Mouse (Mus musculus): ENCODE measurements at regions not wholly inside any gene's neighbourhood (a gene's known extent, or its start where the extent isn't known, plus 50 kb on each side); places are given as distances from the start of the nearest gene placed in this dataset.

DNA sequence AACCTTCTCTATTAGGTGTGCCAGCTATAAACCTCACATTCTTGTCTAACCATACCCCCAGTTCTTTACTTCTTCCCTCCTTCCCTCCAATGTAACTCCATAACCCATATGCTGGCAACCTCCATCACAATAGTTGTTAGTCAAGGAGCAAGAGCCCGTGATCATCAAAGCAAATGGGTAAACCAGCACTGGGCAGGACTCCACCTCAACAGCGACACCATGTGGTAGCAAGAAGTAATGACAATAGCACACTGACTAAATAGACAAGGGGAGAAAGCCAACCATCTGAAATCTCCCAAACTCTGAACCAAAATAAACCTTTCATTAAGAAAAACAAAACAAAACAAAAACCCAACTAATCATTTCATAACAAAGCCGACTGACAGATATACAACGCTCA lies 297.8 kb downstream of the Psat1 start:
- peak; percentile 1 for DNase-seq (ENCODE audit: low read depth)

DNA sequence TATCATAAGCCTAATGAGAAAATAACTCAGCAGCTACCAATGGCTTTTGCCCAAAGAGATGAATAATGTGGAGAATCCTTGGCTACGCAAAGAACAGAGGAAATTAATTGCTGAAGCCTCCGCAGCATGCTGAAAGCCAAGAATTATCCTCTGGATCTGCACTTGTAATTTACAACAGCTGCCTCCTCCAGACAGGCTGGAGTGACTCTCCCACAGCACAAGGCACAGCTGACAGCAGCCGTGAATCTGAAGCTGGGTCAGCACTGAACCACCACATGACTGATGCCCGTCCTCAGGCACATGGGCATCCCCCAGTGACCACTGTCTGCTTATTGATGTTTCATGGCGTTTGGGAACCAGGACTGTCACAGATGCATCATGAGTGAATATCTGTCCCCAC lies 299.8 kb downstream of the Psat1 start:
- no peak for DNase-seq (ENCODE audit: low read depth)

DNA sequence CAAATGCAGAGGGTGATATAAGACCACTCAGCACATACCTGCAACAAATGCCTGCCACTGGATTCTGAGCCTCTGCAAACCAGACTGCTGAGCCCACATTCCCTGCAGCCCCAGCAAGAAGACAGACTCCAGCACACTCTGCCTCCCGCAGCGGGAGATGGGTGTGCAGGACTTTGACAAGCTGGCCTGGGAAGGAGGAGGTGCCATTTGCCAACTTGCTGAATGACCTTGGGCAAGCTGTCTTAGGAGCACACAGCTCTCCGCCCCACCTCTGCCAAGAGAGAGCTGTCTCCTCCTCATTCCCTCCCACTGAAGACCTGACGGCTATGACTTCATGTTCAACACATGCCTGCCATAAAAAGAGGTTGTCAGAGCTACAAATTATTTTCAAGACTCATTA lies 302.4 kb downstream of the Psat1 start:
- no peak for DNase-seq (ENCODE audit: low read depth)

DNA sequence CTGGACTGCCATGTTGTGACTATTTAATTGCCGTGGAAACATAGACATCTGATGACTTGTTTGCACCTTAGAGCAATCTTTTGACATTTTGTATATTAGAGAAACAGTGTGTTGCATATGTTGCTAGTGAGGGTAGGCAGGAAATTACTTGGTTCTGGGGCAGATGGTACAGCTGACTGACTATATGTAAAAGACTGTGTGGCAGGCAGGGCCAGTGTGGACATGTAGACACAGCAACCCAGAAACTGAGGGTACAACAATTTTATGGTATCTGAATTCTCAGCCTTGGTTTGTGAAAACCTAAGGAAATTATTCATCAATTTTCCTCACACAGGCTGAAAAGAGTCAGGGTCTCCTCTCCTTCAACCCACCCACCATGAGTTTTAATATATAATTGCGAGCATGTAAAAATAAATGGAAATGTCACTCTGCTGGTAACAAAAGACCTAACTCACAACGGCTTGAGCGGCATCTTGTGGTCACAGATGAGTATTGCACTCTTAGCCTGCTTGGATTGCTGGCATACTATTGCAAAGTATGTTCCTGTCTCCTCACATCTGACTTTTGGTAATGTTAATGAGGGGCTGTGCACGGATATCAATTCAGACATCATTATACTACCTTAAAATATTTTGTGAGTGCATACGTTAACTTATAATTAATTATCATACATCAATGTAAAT lies 329.8 kb downstream of the Psat1 start:
- DNase-seq (ENCODE audit: low read depth): peak; percentile 4

DNA sequence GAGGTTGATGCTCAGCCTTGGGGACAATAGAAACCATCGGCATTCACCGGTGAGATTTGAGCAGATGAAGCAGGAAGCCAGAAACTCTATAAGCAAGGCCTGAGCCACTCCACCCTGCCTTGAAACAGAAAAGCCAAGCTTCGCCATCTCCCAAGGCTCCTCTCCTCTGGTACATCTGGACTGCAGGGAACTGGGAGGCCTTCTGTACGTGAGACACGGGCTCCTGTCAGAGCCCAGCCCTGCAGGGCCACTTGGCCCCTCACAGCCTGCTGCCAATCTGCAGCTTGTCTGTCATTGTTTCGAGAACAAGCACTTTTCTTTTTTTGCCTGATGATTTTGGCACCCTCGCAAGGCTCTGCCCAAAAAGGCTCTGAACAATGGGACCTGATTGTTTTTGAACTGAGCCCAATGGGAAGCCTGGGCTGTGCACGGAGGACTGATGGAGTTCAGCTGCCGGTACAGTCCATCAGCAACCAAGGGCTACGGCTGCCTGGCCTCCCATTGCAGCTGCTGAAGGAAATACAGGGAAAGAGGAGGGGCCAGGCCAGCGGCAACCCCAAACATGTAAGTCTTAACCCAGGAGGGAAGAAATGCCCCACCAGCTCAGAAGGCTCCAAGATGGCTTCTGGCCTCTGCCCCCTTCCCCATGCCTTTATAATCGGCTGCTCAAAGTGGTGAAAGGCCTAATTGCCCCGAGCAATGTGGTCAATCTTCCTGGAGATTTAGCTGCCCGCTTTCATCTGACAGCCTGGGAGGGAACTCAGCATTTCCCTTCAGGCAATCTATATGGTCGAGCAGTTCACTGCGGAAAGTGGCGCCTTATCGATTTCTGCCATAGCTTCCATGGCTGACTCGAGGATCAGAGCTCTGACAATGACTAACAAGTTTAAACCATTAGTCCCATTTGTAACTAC lies 332.2 kb downstream of the Psat1 start:
- no peak for DNase-seq (ENCODE audit: low read depth)

DNA sequence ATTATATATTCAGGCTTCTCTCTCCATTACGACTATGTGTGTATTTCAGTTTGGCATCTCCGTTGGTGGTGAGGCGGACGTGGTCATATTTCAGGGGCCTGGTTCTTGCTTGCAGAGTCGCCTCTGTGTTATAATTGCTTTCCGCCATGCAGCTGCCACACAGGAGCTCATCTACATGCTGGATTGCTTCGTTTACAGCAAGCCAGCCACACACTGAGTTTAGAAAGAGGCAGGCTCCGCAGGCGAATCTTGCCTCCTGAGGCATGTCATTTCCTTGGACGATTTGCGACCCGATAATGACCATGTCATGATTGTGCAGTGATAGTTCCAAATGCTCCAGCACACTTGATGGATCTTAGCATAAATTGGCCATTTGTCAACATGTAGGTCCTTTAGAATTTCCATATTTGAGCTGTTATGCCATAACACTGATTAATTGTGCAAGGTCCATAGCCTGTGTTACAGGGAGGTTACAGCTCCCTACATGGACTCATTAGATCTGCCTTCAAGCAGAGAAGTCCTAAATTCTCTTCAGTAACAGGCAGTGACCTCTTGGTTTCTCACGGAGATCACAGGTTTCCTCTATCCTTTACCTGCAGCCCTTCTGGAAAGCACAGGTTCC lies 335.9 kb downstream of the Psat1 start:
- no peak for DNase-seq (ENCODE audit: low read depth)

DNA sequence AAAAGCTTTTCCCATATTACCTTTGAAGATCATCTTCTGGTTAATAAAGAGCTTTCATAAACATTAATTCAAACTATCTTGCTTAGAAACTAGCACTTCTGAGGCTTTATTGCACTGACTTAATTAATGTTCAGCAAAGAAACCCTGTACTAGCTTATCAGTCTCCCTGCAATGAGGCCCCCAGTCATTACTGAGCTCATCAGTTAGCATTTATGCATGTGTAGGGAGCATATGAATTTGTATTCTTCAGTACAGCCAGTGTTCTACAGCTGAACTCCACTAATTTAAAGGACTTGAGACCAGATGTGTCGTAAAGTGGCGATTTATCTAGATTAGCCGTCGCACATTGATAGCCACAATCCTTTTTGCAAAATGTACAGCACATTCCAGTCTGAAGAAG lies 340.7 kb downstream of the Psat1 start:
- DNase-seq (ENCODE audit: low read depth): no peak

DNA sequence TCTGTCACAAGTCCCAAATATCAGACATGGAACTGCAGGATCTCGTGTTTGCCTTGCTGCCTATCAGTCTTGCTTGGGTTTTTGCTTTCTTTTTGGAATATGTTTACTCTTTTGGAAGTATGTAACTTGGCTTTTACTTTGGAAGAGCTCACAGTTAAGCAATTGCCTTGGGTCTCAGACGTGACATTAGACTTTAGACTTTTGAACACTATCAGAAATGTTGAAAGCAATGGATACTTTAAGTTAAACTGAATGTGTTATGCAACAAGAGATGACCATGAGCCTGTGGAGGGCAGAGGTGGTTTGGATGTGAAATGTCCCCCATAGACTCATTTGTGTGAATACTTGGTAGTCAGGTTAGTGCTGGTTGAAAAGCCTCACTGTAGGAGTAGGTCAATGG lies 354.3 kb downstream of the Psat1 start:
- no peak for DNase-seq (ENCODE audit: low read depth)

DNA sequence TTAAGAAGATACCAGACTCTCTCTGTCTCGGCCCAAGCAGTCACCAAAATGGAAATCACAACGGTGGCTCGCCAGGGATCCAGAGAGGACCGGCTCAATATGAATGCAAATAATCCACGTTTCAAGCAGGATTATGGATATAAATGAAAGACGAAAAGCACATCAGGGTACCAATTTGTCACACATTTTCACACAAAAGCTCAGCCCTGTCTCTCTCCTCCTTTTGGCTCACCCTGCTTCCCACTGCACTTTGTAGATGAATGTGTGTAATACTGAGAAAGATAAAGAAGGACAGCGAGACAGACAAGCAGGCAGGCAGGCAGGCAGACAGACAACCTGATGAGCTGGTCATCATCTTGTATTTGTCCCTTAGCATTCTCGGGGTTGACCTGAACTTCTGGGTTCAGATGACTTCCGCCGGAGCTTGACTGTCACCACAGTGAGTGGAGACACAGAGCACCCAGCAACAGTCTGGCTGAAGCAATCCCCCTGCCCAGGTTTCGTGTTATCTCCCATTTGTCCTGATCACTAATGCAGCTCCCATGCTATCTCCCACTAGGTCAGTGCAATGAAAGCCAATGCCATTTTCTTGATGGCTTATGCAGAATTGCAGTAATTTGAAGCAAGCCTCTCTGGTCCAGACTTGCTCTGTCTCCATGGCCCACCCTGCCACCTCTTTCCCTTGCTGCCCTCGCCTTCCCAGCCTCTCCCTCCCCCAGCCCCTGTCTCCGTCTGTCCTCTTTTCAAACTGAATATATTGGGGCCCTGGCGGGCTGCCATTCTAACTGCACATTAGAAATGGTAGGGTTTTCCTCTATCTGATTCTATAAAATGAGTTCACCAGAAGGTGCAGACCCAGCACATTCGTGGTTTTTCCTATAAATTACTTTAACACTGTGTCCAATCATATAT lies 363.1 kb downstream of the Psat1 start:
- no peak for DNase-seq (ENCODE audit: low read depth)

DNA sequence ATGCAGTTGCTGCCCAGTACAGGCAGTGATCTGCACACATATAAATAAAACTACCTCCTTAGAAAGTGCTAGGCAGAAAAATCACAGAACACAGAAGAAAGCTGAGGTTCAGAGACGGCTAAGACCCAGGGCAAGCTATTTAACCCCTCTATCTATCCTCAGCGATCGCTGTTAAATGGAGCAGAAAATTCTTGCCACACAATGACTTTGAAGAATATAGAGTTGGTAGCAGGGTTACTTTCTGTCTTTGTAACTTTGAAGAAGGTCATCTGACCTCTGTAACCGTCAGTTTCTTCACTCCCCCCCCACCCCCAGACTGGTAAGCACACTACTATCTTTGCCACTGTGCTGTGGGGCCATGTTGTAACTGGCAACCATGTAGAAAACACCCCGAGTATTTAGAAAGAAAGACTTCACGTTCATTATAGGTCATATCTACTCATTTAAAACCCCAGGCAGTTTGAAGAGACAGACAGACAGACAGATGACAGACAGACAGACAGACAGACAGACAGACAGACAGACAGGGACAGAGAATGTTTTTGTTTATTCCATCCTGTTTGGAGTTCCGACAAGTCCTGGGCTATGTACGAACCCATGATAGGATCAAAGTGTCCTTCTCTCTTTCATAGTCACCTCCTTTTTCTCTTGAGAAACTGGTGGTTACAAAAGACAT lies 363.9 kb downstream of the Psat1 start:
- DNase-seq (ENCODE audit: low read depth): no peak

DNA sequence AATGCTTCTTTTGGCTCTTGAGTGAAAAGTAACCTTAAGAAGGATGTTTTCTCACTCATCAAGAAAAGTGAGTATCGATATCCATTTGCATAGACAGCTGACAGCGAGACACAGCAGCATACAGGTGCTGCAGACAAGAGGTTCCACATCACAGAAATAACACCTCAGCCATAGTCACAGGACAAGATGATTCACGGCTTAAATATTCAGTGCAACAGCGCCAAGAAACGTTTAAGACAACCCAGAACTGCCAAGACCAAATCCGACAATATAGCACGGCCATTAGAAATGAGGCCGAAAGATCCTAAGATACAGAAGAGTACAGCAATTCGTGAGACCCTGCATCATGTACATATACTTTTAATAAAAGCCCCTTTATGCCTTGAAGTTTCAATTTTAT lies 375.9 kb downstream of the Psat1 start:
- DNase-seq (ENCODE audit: low read depth): no peak

DNA sequence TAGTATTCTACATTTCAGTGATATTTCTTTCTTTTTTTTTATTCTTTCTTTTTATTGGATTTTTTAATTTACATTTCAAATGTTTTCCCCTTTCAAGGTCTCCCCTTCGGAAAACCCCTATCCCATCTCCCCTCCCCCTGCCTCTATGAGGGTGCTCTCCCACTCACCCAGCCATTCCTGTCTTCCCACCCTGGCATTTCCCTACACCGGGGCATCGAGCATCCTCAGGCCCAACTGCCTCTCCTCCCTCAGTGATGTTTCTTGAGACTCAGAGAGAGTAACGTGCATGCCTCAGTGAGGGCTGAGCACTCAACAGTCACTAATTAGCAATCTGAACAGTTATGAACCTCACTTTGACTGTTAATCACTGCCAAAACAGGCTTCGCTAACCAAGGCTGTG lies 385.6 kb downstream of the Psat1 start:
- no peak for DNase-seq (ENCODE audit: low read depth)

DNA sequence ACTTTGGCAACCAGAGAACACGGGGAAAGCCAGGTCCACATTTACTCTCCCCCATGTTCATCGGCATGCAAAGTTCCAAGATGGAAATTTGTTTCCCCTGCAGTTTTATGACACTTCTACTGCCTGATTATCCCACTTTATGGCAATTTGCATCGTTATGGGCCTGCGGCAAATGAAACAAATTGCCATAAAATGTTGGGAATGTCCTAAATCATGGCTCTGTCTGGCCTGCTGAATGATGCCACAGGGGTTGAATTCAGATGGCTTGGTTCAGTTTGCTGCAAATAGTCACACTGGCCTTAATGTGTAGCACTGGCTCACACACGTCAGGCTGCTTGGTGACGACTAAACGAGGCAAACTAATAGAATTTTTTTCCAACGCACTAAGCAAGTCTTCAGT lies 393.2 kb downstream of the Psat1 start:
- DNase-seq (ENCODE audit: low read depth): no peak

DNA sequence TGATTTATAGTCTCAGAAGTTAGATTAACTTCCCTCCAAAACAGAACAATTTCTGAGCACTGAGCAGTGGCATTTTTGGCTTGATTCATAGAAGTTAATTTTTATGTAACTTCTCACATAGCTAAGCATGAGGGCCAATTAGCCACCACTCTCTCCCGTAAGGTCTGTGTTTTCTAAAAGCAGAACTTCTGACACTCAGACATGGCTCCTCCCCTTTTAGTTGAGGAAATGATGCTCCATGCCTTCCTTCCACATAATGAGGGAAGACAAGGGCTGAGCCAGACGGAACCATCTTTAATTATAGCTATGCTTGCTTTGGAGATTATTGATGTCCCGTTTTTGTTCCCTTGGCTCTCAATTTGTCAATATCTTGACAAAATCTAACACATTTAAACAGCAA lies 429.3 kb downstream of the Psat1 start:
- DNase-seq (ENCODE audit: low read depth): no peak

DNA sequence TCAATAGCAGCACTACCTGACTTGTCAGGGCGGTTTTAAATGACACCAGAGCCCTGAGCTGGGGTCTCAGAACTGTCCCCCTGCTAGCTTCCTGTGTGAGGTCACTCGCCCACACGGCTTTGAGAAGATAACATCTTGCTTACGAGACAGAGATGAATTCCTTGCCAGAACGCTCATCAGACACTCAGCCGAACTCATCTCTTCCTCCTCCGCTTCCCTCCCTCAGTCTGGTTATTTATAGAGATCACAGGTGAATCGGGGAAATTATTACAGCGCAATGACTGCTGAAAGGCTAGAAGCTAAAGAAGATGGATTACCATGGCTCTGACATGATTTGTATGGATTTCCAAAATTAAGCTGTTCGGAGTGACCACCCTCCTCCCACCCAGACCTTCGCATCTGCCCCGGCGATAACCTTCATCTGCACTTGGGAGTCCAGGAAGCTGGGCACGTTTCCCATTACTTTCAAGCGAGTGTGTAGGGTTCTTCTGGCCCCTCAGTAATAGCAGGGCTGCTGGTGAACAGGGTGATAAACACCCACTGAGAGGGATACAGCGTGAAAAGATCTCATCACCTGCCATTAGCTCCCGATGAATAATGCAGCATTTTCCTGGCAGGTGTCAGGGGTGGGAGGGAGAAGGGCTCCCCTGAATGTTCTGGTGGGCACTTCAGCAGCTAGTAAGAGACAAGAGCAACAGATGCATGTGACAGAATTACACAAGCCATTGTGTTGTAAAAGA lies 430.4 kb downstream of the Psat1 start:
- DNase-seq (ENCODE audit: low read depth): no peak

DNA sequence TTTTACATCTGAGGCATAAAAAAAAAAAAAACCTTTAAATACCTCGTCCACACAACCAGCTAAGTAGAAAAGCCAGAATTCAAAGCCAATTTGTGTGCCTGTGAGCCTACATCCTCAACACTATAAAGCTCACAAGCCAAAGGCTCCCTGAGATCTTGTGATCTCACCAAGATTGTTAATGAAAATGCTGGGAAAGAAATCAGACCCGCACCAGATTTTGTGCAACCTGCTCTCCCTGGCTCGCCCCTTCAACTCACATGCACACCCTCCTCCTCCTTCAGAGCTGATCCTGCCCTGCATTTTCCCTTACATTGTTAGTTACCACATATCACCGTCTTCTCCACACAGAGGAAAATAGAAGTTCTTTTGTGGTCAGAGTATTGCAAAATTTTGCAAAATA lies 433.9 kb downstream of the Psat1 start:
- no peak for DNase-seq (ENCODE audit: low read depth)

DNA sequence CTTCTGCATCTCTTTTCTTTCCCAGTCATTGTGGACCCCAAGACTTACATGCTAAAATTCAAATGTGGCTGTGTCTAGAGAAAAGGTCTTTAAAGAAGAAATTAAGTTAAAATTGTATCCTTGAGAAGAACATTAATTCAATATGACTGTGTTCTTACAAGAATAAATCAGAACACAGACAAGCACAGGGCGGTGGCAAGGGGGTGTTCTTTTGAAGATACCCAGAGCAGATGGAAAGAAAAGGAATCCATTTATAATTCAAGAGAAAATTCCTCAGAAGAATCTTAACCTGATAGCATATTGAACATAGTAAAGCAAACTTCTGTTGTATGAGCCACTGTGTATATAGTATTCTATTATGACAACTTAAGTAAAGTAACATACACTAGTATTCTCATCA lies 436.7 kb downstream of the Psat1 start:
- DNase-seq (ENCODE audit: low read depth): no peak

DNA sequence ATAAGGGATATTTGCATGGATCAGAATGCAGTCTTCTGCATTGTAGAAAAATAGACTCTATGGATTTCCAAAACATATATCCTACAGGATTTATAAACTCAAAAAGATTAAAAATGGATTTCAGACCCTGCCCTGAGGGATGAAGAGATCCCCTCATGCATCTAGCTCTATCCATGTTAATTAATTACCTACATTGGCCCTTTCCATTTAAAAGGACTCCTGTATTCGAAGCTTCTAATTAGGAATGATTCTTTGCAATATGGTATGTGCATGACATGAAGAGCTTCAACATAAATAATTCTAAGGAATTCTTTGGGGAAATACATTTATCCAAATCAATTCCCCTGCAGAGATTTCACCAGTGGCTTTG lies 444.2 kb downstream of the Psat1 start:
- DNase-seq (ENCODE audit: low read depth): no peak

DNA sequence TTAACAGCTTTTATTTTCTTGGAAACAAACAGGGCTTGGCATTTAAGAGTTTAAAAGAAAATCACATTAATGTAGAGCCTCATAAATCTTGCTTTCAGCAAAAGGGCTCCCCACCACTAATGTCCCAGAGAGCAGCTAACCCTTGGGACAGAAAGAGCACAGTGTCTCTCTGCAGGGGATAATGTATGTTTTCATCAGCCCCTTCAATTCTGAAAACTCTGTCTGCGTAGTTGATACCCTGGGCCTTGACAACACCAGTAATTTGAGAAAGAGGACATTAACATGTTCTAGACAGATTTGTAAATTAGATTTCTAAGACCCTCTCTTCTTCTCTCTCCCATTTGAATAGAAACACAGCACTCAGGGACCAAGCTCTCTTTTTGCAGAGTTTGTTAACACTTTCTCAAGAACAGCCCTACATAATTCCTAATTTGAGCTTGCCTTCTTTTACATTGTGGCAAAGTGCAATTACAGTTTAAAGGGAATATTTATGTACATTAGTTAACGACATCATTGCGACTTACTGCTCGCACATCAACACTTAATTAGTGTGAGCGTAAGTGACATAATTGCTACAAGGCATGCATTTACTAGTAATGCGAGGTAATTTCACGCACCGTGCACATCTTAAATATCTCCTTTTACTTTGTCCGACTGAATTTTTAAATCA lies 444.7 kb downstream of the Psat1 start:
- DNase-seq (ENCODE audit: low read depth): no peak

DNA sequence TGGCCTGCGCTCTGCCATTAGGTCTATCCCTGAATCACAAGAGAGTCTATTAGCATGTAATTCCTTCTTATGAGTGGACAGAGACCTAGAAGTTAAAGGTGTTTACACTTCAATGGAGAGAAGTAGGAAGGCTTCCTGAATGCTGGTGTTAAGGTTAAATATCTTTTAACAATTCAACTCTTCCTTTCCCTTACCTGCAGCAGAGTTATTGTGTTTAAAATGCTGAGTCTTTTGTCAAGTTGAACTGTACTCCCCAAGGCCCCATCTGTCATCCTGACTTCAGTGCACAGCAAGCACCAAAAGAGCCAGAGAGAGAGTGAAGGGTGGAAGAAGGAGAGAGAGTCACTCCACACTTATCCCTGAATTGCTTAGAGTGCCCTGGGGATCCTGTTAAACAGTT lies 451.6 kb downstream of the Psat1 start:
- DNase-seq (ENCODE audit: low read depth): no peak
